Mouse (Mus musculus): ENCODE measurements around the gene Ceacam16.

Gene Ceacam16

GRCm38 (mm10) chr7:19818440-19818839, 42.7 kb downstream of the Ceacam16 start:
- peak; percentile 73 for DNase-seq (ENCODE audit: extremely low read depth, insufficient read length, low spot score)

- DNase-seq (ENCODE audit: extremely low read depth, insufficient read length, low spot score): peak; percentile 90
Measured at GRCm38 (mm10) chr7:19817382-19818105, 43.6 kb downstream of the Ceacam16 start.

DNA sequence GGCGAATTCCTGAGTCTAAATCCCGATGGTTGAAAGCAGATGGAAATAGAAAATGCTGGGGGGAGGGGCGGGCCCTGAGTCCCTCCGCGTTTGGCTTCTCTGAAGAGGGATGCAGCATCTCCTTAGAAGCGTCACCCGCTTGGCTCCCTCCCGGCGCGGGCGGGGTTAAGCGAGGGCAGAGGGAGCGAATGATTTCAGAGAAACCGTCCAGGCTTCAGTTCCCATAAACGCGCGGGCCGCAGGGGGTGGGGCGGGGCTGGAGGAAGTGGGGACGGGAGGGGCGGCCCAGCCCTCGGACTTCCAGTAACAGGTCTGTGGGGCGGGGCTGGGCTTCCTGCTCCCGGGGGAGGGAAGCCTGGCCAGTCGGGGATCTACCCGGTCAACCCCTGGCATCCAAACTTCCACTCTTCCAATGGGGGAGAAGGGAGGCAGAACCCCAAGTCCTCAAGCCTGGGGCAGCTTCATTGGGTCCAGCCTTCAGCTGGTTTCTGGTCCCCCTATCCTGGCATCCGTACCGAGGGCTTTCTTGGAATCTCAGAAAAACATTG, 44.8 kb downstream of the Ceacam16 start:
- peak; percentile 95 for DNase-seq (ENCODE audit: extremely low read depth, insufficient read length, low spot score)

DNA sequence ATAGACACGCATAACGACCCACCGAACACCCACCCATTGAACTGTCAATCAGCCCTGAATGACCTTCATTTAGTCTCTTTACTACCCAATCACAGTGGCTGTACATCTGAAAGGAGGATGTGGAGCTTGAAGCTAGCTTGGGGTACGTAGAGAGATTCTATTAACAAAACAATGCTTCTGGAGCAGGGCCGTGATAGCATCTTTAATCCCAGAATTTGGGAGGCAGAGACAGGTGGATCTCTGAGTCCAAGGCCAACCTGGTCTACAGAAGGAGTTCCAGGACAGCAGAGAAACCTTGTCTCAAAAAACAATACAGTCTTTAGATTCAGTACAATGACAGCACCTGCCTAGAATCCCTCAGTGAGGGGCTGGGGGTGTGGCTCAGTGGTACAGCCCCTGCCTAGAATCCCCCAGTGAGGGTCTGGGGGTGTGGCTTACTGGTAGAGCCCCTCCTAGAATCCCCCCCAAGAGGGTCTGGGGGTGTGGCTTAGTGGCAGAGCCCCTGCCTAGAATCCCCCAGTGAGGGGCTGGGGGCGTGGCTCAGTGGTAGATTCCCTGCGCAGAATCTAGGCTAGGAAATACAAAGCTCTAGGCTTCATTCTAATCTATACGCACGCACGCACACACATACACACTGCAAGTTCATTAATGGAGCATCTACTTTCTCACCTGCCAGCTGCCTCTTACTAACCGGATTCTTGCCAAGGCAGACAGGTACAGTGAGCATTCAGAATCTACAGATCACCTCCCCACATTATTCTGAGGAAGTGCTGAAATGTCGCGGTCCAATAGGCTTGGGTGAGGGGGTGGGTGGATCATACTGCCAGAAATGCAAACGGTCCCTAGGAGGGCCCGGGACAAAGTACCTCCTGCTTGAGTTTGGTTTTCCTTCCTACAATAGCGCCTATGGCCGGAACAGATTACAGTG, 45.5 kb downstream of the Ceacam16 start:
- no peak for DNase-seq (ENCODE audit: extremely low read depth, insufficient read length, low spot score)

DNA sequence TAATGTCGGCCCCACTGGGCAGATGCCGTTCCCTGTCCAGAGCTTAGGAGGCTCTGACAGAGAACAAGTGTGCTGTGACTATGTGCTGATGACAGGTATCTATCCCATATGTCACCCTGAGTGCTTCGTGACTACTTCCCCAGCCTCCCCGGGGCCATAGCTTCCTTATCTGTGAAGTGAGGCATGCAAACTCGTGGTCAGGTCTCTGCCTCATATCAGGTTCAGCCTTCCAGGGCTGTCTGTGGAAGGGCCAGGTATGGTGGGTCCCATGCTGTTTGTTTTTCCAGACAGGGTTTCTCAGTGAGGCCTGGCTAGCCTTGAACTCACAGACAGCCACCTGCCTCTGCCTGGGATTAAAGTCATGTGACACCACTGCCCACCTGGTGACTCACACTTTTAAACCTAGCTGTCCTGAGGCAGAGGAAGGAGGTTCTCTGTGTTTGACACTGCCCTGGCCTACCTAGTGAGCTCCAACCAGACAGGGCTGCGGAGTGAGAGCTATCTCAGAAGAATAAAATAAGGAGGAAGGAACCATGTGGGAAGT, 47.4 kb downstream of the Ceacam16 start:
- DNase-seq (ENCODE audit: extremely low read depth, insufficient read length, low spot score): no peak

DNA sequence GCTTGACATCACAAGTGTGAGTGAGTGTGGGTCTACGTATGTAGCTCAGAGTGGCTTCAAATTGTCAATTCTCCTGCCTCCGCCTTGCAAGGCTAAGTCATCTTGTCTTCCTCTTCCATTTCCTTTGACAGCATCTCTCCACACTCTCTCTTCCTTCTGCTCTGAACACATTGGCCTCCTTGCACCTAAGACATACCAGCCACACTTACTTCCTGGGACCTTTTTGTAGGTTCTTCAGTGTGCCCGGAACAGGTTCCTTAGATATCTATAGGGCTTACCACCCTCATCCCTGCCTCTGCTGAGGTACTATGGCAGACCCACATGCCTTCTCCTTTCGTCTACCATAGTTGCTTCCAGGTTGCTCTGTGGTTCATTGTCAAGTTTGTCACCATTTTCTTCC, 47.9 kb downstream of the Ceacam16 start:
- no peak for DNase-seq (ENCODE audit: extremely low read depth, insufficient read length, low spot score)

GRCm38 (mm10) chr7:19811114-19811513, 50.0 kb downstream of the Ceacam16 start:
- DNase-seq (ENCODE audit: extremely low read depth, insufficient read length, low spot score): no peak

DNA sequence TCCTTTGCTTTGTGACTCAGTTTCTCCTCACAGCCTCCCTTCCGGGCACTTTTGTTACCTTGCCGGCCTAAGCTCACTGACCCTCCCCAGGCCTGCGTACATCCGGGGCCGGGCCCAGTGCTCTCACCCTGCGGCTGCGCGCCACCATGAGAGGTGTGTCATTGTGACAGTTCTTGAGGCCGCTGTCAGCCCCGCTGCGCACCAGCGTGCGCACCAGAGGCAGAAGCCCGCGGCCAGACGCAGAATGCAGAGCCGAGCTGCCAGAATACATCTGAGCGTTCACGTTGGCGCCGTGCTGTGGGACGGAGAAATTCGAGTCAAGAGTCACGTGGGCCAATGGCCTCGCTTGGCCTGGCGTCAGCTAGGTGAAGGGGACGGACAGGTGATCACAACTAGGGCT, 51.7 kb downstream of the Ceacam16 start:
- DNase-seq (ENCODE audit: extremely low read depth, insufficient read length, low spot score): no peak

DNA sequence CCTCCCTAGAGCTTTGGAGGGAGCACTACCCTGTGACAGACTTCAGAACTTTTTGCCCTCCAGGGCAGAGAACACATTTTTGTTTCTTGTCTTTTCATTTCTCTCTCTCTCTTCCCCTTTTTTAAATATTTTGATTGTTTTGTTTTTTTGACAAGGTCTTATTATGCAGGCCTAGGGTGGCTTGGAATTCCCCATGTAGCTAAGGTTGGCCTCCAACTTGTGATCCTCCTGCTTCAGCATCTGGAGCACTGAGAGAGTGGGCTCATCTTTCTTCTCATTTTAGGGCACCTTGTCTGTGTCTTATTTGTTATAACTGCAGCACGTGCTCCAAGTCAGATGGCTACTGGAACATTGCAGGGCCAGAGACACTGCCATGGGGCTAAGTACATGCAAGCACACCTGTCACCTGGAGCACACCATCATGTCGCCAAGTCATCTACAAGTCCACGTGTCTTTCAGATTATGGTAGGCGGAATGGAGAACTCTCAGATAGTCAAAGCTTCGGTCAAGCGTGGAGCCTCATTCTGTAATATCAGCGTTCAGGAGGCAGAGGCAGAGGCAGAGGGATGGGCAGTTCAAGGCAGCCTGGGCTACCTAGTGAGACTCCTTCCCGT, 54.6 kb downstream of the Ceacam16 start:
- no peak for DNase-seq (ENCODE audit: extremely low read depth, insufficient read length, low spot score)

- no peak for DNase-seq (ENCODE audit: extremely low read depth, insufficient read length, low spot score)
Measured at GRCm38 (mm10) chr7:19802995-19803394, 58.1 kb downstream of the Ceacam16 start.
